Mouse (Mus musculus): ENCODE measurements around the gene B230118H07Rik. TPM values are rescaled to one million over a fixed set of nuclear protein-coding genes. Genes with fewer than 3 reads are reported as not detected.

B230118H07Rik gene
- total and polyA plus RNA-seq, 3 experiments: 12.9 to 99.4 (median 90.4) TPM

GRCm38 (mm10) chr2:101668751-101669150 lies 19.4 kb upstream of the B230118H07Rik start:
- no peak overlapping the region for H3K4me3 ChIP-seq
- intact Hi-C loops (cut with DNase I): loop anchor here (5.0 kb wide), 1 partner anchor 41 kb away; no protein-coding TSS in a partner anchor
- H3K4me1 ChIP-seq (ENCODE audit: control insufficient read depth, insufficient read depth, low read length): peaks cover 2% of the 10 kb centered on the region
- TF ChIP-seq CTCF (IDR thresholded peaks at IDR 0.05): no peak
- TF ChIP-seq EP300 (IDR thresholded peaks at IDR 0.05; ENCODE audit: insufficient read depth, low read depth, low read length): no peak
- no peak for TF ChIP-seq POLR2A (IDR thresholded peaks at IDR 0.05; ENCODE audit: insufficient read depth, low read depth, low read length)
- no peaks in the 10 kb centered on the region for H3K27me3 ChIP-seq (ENCODE audit: control insufficient read depth, insufficient read depth, low read length)
- 71% methylated on average over 3 of the region's 3 CpGs for WGBS
- H3K9ac ChIP-seq (ENCODE audit: low read depth, low read length): no peak overlapping the region
- H3K79me2 ChIP-seq (replicated peaks; ENCODE audit: control insufficient read depth, insufficient read depth, low read length): no peaks in the 10 kb centered on the region
- DNase-seq: no peak
- H3K36me3 ChIP-seq (ENCODE audit: control insufficient read depth, insufficient read depth, low read length): no peaks in the 10 kb centered on the region
- H3K27ac ChIP-seq: no peak overlapping the region

GRCm38 (mm10) chr2:101665703-101666092 lies 16.4 kb upstream of the B230118H07Rik start:
- Histone ChIP-seq H3K27me3 (ENCODE audit: control insufficient read depth, insufficient read depth, low read length) (no peaks in the 10 kb centered on the region; the same call in 1 of the 2 replicates), H3K4me3 (no peak overlapping the region), H3K9ac (ENCODE audit: low read depth, low read length) (no peak overlapping the region), H3K79me2 (replicated peaks; ENCODE audit: control insufficient read depth, insufficient read depth, low read length) (no peaks in the 10 kb centered on the region), H3K36me3 (ENCODE audit: control insufficient read depth, insufficient read depth, low read length) (no peaks in the 10 kb centered on the region), H3K4me1 (ENCODE audit: control insufficient read depth, insufficient read depth, low read length) (peaks cover 2% of the 10 kb centered on the region), H3K27ac (peak overlapping the region; percentile 4; the same call in 1 of the 2 replicates)
- no peak for DNase-seq
- no peak for TF ChIP-seq CTCF (IDR thresholded peaks at IDR 0.05)
- TF ChIP-seq POLR2A (IDR thresholded peaks at IDR 0.05; ENCODE audit: insufficient read depth, low read depth, low read length): no peak
- TF ChIP-seq EP300 (IDR thresholded peaks at IDR 0.05; ENCODE audit: insufficient read depth, low read depth, low read length): no peak
- 90% methylated on average over 3 of the region's 3 CpGs for WGBS
- intact Hi-C loops (cut with DNase I): loop anchor here (1.0 to 5.0 kb wide), 2 partner anchors 38 to 206 kb away; no protein-coding TSS in a partner anchor

GRCm38 (mm10) chr2:101665058-101665702 lies 15.8 kb upstream of the B230118H07Rik start:
- intact Hi-C loops (cut with DNase I): loop anchor here (1.0 to 5.0 kb wide), 2 partner anchors 38 to 206 kb away; no protein-coding TSS in a partner anchor
- 0 out of 2 replicates have a peak, but pooled peaks have one; percentile 41 for TF ChIP-seq EP300 (IDR thresholded peaks at IDR 0.05; ENCODE audit: insufficient read depth, low read depth, low read length)
- TF ChIP-seq POLR2A (IDR thresholded peaks at IDR 0.05; ENCODE audit: insufficient read depth, low read depth, low read length): no peak
- TF ChIP-seq CTCF (IDR thresholded peaks at IDR 0.05): no peak; the same call in 1 of the 2 replicates
- no peak overlapping the region for H3K9ac ChIP-seq (ENCODE audit: low read depth, low read length)
- DNase-seq: peak; percentile 70 to 71
- H3K27me3 ChIP-seq (ENCODE audit: control insufficient read depth, insufficient read depth, low read length): no peaks in the 10 kb centered on the region; the same call in 1 of the 2 replicates
- whole genome bisulfite sequencing: 22% methylated on average over 9 of the region's 9 CpGs
- no peaks in the 10 kb centered on the region for H3K36me3 ChIP-seq (ENCODE audit: control insufficient read depth, insufficient read depth, low read length)
- no peak overlapping the region for H3K4me3 ChIP-seq
- peak overlapping the region; percentile 4; the same call in 1 of the 2 replicates for H3K27ac ChIP-seq
- H3K79me2 ChIP-seq (replicated peaks; ENCODE audit: control insufficient read depth, insufficient read depth, low read length): no peaks in the 10 kb centered on the region
- H3K4me1 ChIP-seq (ENCODE audit: control insufficient read depth, insufficient read depth, low read length): peaks cover 2% of the 10 kb centered on the region

GRCm38 (mm10) chr2:101660536-101660935 lies 11.2 kb upstream of the B230118H07Rik start:
- peaks cover 2% of the 10 kb centered on the region for H3K4me1 ChIP-seq (ENCODE audit: control insufficient read depth, insufficient read depth, low read length)
- 67% methylated on average over 2 of the region's 2 CpGs for WGBS

GRCm38 (mm10) chr2:101652921-101653597 lies 3.7 kb upstream of the B230118H07Rik start:
- 15% methylated on average over 14 of the region's 14 CpGs for WGBS
- H3K4me3 ChIP-seq: peak overlapping the region; percentile 21; the same call in 1 of the 2 replicates
- H3K9ac ChIP-seq (ENCODE audit: low read depth, low read length): no peak overlapping the region
- DNase-seq: peak; percentile 46 to 77
- no peaks in the 10 kb centered on the region; the same call in none of the 2 replicates for H3K27me3 ChIP-seq (ENCODE audit: control insufficient read depth, insufficient read depth, low read length)
- TF ChIP-seq EP300 (IDR thresholded peaks at IDR 0.05; ENCODE audit: insufficient read depth, low read depth, low read length) (0 out of 2 replicates have a peak, but pooled peaks have one; percentile 43), CTCF (IDR thresholded peaks at IDR 0.05) (peak; percentile 80), POLR2A (IDR thresholded peaks at IDR 0.05; ENCODE audit: insufficient read depth, low read depth, low read length) (no peak)
- H3K79me2 ChIP-seq (replicated peaks; ENCODE audit: control insufficient read depth, insufficient read depth, low read length): no peaks in the 10 kb centered on the region
- H3K36me3 ChIP-seq (ENCODE audit: control insufficient read depth, insufficient read depth, low read length): no peaks in the 10 kb centered on the region
- intact Hi-C loops (cut with DNase I): loop anchor here (1.0 to 5.0 kb wide), 3 partner anchors 56 to 181 kb away; no protein-coding TSS in a partner anchor
- no peaks in the 10 kb centered on the region; the same call in 1 of the 2 replicates for H3K4me1 ChIP-seq (ENCODE audit: control insufficient read depth, insufficient read depth, low read length)
- H3K27ac ChIP-seq: no peak overlapping the region

More at GRCm38 (mm10) chr2:101660536-101660935, 11.2 kb upstream of the B230118H07Rik start:
- Histone ChIP-seq H3K79me2 (replicated peaks; ENCODE audit: control insufficient read depth, insufficient read depth, low read length) (no peaks in the 10 kb centered on the region), H3K27me3 (ENCODE audit: control insufficient read depth, insufficient read depth, low read length) (no peaks in the 10 kb centered on the region; the same call in 1 of the 2 replicates), H3K4me3 (no peak overlapping the region), H3K36me3 (ENCODE audit: control insufficient read depth, insufficient read depth, low read length) (no peaks in the 10 kb centered on the region), H3K27ac (no peak overlapping the region), H3K9ac (ENCODE audit: low read depth, low read length) (no peak overlapping the region)
- intact Hi-C loops (cut with DNase I): no loop called here
- TF ChIP-seq POLR2A (IDR thresholded peaks at IDR 0.05; ENCODE audit: insufficient read depth, low read depth, low read length) (no peak), CTCF (IDR thresholded peaks at IDR 0.05) (no peak), EP300 (IDR thresholded peaks at IDR 0.05; ENCODE audit: insufficient read depth, low read depth, low read length) (no peak)
- DNase-seq: no peak
